Mouse (Mus musculus): ENCODE measurements at regions not wholly inside any gene's neighbourhood (a gene's known extent, or its start where the extent isn't known, plus 50 kb on each side); places are given as distances from the start of the nearest gene placed in this dataset.

GRCm38 (mm10) chr6:37621364-37622029 lies 91.5 kb downstream of the Akr1d1 start:
- TF ChIP-seq CTCF (IDR thresholded peaks at IDR 0.05; ENCODE audit: extremely low read depth, insufficient read length, insufficient replicate concordance, low read depth, low read length) (no peak), POLR2A (IDR thresholded peaks at IDR 0.05; ENCODE audit: low read depth, low read length) (no peak)

Measured in small intestine, adult 2 months (tissue).